Mouse (Mus musculus) retina, postnatal 7 days (tissue): ENCODE measurements at regions not wholly inside any gene's neighbourhood (a gene's known extent, or its start where the extent isn't known, plus 50 kb on each side); places are given as distances from the start of the nearest gene placed in this dataset.
A peak's percentile ranks its signal among the peaks of the same experiment; 100 is the strongest.

Experiments
- DNase-seq: peaks from one replicate; pipeline ENCODE4 v3.0.0-alpha.2; 2012; ENCODE audit warnings: low read depth, low spot score

DNA sequence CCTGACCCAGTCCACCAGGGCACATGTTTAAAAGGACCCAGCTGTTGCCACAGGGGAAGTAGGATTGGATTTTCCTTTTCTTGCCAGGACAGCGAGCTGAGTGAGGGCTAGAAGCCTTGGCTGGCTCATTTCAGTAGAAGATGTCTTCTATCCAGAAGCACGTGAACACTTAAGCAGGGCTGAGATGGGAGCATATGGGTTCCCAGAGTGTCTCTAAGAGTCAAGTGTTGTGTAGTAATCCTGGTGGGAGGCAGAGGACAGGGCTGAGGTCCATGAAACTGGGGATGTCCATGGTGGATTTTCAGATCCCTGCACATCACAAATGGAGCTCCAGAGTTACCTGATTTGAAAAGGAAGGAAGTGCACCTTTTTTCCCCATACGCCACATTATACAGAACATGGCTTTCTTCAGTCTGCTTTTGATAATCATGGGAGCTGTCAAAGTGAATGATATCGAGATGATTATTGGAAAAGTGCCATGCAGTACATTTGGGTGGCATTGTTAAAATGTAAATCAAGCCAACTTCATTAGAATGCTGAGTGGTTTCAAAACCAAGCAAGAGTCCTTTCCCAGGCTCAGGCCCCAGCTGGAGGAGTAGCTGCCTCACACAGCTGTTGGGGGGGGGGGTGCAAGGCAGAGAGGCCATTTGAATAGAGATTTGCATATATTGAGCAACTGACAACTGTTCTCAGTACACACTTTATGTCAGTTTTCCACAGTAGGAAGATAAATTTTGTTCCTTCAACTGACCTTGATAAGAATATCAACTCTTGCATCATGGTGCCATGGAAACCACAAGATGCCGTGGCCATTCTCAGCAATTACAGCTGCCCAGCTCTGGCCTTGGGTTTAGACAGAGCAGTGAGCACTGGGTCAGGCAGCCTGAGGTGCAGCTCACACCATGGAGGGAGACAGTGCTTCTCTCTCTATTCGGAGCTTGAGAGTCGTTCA lies 81.7 kb downstream of the Slc35b3 start:
- DNase-seq, result no peak

DNA sequence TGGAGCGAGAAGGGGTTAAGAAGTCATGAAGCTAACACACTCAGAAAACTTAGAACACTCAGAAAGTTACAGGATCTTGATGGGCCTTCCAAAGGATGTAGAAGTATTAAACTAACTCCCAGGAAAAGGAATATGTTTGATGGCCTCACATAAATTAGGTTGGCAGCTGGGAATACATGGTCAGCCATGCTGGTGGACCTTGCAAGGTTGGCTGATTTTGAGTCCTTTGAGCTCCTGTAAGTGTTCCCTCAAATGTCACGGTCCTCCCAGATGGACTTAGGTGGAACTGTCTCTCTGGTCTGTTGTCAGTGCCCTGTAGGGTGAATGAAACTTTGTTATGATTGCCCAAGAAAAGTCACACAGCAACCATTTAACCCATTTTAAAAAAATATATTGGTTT lies 84.8 kb downstream of the Slc35b3 start:
- DNase-seq, result no peak

DNA sequence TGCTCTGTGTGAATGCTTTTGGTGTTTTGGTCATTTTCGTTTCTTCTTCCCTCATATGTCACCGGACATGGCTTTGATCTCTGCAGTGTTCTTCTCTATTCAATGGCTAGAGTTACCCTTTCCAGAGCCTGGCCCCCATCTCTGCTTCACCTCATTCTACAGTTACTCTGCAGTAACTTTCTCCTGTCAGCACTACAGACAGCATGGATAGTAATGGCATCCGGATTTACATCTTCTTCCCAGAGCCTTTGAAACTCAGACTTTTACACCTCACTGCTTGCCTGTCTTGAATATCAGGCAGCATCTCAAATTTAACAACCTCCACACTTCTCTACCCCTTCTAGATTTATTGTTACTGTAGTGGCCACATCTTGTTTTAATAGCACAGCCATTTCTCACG lies 96.7 kb downstream of the Slc35b3 start:
- DNase-seq, result no peak

DNA sequence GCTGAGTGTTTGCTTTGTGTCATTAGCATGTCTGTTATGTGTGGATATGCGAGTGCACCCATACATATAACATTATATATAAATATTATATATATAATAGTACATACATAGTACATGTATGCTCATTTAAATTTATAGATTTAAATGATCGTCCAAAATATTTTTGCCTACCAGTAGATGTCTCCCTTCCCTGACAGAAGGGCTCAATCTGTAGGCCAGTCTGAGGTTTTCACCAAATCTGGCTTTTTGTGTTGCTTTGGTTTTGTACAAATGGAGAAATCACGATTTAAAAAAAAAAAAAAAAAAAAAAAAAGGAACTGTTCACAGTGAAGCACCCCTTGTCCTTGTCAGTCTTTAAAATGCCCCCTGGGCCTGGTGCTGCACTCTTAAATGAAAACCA lies 104.9 kb downstream of the Slc35b3 start:
- no peak for DNase-seq

DNA sequence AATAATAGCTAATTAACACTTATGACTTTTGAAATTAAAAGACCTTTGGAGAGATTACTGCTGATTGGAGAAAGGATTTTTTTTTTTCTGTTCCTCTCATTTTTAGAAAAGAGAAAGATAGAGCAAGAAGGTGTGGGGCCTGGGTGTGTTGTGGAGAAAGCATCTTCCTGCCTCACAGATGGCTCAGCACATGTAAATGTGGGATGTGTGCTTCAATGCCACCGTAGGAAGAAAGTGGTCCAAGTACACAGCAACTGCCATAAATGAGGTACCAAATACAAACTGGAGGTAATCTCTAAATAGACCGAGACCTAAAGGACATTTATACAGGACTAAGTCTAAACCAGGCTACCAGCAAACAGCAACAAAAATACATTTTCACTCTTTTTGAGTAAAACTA lies 105.7 kb downstream of the Slc35b3 start:
- no peak for DNase-seq

DNA sequence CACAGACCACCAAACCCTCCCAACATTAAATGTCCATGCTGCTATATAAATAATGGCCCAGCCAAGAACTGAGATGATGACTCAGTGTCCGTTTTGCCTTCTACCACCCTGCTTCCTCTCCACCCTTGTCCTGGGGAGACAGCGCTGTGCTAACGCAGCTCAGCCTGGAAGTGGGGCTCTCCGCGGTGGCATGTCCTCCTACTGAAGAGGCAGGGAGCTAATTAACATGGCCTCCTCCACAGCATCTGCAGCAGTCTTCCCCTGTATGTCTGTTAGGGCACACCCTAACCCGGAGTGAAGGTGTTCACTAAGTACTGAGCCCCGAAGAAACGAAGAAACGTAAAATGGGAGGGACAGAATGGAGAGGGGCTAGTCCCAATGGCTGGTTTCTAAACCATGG lies 107.8 kb downstream of the Slc35b3 start:
- no peak for DNase-seq

DNA sequence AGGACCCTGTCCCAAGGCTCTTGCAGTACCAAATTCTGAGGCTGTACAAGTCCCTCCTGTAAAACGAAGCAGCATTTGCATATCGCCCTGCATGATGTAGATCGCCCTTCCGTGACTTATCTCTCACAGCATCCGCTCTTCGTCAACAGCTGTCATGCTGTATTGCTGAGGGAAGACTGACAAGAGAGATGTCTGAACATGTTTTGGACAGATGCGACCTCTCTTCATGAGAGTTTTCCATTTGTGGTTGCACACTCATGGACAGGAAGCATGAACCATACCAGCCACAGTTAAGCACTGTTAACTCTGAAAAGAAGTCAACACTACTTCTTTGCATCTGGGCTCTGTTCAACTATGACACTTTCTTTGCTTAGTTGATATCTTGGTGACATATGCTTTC lies 108.9 kb downstream of the Slc35b3 start:
- DNase-seq, result no peak

- DNase-seq, result no peak
Observed at GRCm38 (mm10) chr13:38838231-38838630, 122.4 kb downstream of the Slc35b3 start.

DNA sequence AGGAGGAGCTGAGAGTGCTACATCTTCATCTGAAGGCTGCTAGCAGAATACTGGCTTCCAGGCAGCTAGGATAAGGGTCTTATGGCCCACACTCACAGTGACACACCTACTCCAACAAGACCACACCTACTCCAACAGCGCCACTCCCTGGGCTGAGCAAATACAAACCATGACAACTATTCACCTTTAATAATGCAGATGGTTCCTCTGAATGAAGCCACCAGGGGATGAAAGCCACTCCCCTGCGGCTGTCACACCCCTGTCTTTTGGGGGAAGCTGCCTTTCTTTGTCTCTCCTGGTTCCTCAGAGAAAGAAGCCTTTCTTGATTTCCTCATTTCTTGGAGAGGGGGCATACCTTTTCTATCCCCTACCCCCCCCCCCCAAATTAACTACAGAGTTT lies 135.0 kb downstream of the Slc35b3 start:
- no peak for DNase-seq

GRCm38 (mm10) chr13:38819526-38819925 lies 141.1 kb downstream of the Slc35b3 start:
- DNase-seq, result no peak

DNA sequence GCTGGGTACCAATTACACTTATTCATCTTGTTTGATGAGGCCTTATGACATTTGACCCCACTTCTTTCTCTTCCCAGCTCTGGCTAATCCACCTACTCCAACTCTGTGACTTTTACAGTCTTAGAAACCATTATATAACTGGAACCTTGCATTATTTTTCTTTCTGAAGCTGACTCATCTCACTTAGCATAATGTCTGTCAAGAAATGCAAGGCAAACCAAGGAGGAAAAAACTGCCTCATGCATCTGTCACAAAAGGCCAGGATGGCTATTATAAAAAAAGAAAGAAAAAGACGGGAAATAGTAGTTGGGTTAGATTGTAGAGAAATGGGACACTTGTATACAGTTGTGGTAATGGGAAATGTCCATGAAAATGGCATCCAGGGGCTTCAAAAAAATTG lies 141.9 kb downstream of the Slc35b3 start:
- no peak for DNase-seq

GRCm38 (mm10) chr13:38816296-38816695 lies 144.4 kb downstream of the Slc35b3 start:
- DNase-seq, result no peak

DNA sequence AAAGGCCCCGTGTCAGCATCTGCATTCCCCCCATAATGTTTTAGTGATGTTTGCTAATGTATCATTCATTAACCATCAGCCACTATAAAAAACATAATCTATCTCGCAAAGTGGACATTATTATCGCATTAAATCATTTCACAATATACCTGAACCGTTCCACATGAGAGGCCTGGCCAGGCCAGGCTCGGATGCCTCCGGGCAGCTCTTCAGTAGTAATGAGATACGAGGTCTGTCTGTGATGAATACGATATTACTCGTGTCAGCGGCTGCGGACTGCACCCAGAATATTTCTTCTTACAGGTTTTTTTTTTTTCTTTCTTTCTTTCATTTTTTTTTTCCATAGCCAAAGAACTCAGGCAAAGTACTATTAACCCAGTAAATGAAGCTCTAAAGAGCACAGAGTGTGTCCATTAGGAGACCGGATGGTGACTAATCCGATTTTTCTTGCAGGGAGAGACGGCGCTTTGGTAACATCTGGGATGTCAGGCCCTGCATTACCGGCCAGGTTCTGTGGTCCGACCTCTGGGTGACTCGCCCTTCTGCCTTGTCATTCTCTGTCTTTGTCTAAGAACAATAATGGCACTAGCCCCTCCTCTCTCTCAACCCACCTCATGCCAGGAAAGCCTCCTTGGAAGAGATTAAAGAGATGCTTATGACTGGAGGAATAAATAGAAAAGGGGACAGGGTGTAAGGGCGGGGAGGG lies 145.5 kb downstream of the Slc35b3 start:
- peak; percentile 5 for DNase-seq

DNA sequence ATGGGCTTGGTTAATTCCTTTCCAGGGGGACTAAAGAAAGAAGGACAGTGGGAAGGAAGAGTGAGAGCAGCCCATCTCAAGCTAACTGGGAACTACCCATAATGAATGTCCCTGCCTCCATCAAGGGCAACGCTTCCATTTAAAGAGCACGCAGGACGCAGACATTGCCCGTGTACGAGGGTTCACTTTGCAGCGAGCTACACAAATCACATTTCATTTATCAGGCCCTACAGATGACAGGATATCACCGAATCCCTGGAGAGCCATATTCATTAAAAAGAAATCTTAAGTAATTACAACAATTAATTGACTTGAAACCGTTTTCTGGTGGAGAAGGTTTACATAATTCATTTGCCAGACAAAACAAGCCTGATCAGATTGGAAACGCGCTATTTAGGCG lies 139.7 kb upstream of the Eef1e1 start:
- DNase-seq, result no peak

GRCm38 (mm10) chr13:38793456-38793855 lies 134.6 kb upstream of the Eef1e1 start:
- DNase-seq, result no peak

- no peak for DNase-seq
Observed at GRCm38 (mm10) chr13:38780630-38781010, 121.8 kb upstream of the Eef1e1 start.

- DNase-seq, result no peak
Observed at GRCm38 (mm10) chr13:38779984-38780629, 121.2 kb upstream of the Eef1e1 start.

DNA sequence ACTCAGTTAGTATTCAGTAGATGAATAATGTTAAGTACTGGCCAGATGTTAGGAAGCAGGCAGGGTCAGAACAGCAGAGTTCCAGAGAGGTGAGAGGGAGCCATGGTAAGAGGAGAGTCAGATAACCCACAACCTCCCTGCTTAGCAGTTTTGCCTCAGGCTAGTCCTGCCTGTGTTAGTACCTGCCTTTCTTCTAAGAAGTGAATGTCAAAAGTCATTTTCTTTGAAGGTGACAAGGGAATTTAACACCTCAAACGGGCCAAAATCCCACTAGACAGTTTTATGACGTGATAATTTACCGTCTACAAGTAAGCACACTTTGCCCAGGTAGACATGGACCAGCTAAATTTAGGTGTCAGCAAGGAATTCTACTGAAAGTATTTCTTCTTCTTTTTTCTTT lies 117.7 kb upstream of the Eef1e1 start:
- no peak for DNase-seq

- DNase-seq, result no peak
Observed at GRCm38 (mm10) chr13:38772996-38773395, 114.1 kb upstream of the Eef1e1 start.

GRCm38 (mm10) chr13:38766133-38766532 lies 107.3 kb upstream of the Eef1e1 start:
- DNase-seq, result no peak

GRCm38 (mm10) chr13:38760261-38760660 lies 101.4 kb upstream of the Eef1e1 start:
- DNase-seq, result no peak

- DNase-seq, result no peak
Observed at GRCm38 (mm10) chr13:38756629-38757227, 97.9 kb upstream of the Eef1e1 start.
